Mouse (Mus musculus) erythroblast, embryonic 14.5 days (primary cell): ENCODE measurements around the gene Axin2.

ENCODE experiments used
- GATA1 ChIP-seq: IDR thresholded peaks from 2 replicates; pipeline ENCODE4 v1.6.1; 2012; ENCODE audit warnings: low read length, inconsistent platforms, mixed read lengths
- TAL1 ChIP-seq: IDR thresholded peaks from 3 replicates; pipeline ENCODE4 v1.6.1; 2012; ENCODE audit warnings: low read length, inconsistent platforms, mixed read lengths

GRCm38 (mm10) chr11:108891871-108892380 is 28.2 kb upstream of the Axin2 start:
- no peak for TF ChIP-seq TAL1
- TF ChIP-seq GATA1, result no peak
